Mouse (Mus musculus) heart, adult 2 months (tissue): ENCODE data around the gene Sat2.

Source experiments
- CTCF ChIP-seq: fragments of 200-600 bp; IDR thresholded peaks from 2 replicates; pipeline ENCODE4 v1.8.1; 2022; ENCODE audit warnings: antibody characterized with exemption, mild to moderate bottlenecking, moderate library complexity
- EP300 ChIP-seq: fragments of 200-500 bp; IDR thresholded peaks from 2 replicates; pipeline ENCODE4 v1.6.1; 2011; ENCODE audit warnings: low read depth, low read length, control low read depth; ENCODE audit not compliant: insufficient read depth
- POLR2A ChIP-seq: fragments of 200-500 bp; IDR thresholded peaks from 2 replicates; pipeline ENCODE4 v1.6.1; 2011; ENCODE audit warnings: mild to moderate bottlenecking, low read depth, low read length, control low read depth; ENCODE audit not compliant: insufficient read depth

DNA sequence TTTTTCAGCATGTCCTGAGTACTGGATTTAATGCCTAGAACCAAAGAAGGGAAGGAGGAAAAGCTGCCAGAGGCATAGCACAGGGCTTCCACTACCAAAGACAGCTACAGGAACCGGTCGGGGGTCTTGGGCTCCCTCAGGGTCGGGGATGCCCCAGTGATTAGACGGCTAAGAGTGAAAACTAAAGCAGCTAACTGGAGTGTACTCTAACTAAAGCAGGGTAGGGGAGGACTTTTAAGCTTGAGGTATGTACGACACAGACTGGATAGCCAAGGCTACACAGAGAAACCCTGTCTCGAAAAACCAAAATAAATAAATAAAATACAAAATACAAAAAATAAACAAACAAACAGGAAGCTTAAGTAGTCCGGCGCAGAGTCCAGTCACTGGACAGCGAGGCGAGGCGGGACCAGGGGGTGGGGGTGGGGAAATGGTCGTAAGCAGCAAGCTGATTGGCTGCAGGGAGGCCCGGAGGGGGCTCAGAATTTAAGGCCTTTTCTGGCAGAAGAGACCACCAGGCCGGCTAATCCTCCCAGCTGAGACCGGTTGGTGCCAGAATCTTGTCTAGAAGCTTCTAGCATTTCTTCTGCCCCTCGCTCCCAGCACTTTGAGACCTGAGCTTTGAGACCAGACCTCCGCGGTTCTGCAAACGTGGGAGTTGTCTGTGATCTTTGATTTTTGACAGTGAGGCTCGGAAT, at the start of gene Sat2:
- no peak for TF ChIP-seq CTCF
- TF ChIP-seq POLR2A = peak; percentile 65
- TF ChIP-seq EP300 = no peak
